Comparison of ENCODE assay signal across 32 mouse cellular contexts in the genomic region with DNA sequence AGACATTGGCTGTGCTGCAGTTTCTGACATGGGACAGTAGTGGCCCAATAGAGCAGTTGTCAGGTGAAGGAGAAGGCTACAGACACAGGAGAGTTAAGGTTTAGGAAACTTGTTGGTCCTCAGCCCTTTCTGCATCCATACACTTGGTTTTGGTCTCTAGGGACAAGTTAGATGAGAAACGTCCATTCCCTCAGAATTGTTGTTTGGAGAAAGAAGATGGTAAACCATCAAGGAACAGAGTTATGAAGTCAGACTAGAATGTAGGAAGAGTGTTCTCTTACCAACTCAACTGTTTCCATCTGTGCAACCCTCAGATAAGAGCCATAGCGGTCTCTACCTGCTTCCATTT. TPM values are rescaled to one million over a fixed set of nuclear protein-coding genes. Genes with fewer than 3 reads are reported as not detected.
A peak's percentile ranks its signal among the peaks of the same experiment; 100 is the strongest.
DNase-seq lines count a peak whose midpoint lies in the region; ATAC-seq and TF ChIP-seq lines count a peak whose summit lies in the region.
"Had no signal": no experiment of that assay in that cellular context is flagged by ENCODE, and none has a peak within 500 bp of the region (broad histone marks: within the 10 kb centered on the region; RNA-seq: fewer than 3 reads in every experiment).

No protein-coding gene starts in this region.

- peak; percentile 47 for DNase-seq in hindbrain, embryonic 11.5 days (ENCODE audit: low spot score)
- DNase-seq in hindbrain, postnatal 0 days (ENCODE audit: low spot score): no peak
- DNase-seq in midbrain, embryonic 11.5 days (ENCODE audit: low spot score, missing footprints): peak; percentile 94
- no peak for DNase-seq in limb, embryonic 10.5 days (ENCODE audit: low spot score)
- peak; percentile 14 for DNase-seq in mesoderm, embryonic 11.5 days (ENCODE audit: low read depth, low spot score)
- no peak for DNase-seq in adrenal gland, postnatal 14 days
- DNase-seq in kidney, adult 8-10 months: no peak
- DNase-seq: adrenal gland, postnatal 36 days; cerebellum, adult 11-12 months; cerebellum, postnatal 10 days; gastrocnemius, postnatal 14 days; heart, adult 11 months; heart, postnatal 36 days; kidney, adult 9 months; kidney, postnatal 14 days; right cerebral cortex, postnatal 4 days; thymus, postnatal 14 days had no signal

- H3K36me3 ChIP-seq in hindbrain, embryonic 11.5 days (ENCODE audit: control insufficient read depth, insufficient read depth, low read length): no peaks in the 10 kb centered on the region
- H3K36me3 ChIP-seq in hindbrain, postnatal 0 days (ENCODE audit: insufficient read depth, low read length): no peaks in the 10 kb centered on the region
- H3K36me3 ChIP-seq in midbrain, embryonic 11.5 days (ENCODE audit: control insufficient read depth, insufficient read depth, low read length): no peaks in the 10 kb centered on the region
- no peaks in the 10 kb centered on the region for H3K36me3 ChIP-seq in midbrain, embryonic 13.5 days
- H3K36me3 ChIP-seq in limb, embryonic 10.5 days: peaks cover 27% of the 10 kb centered on the region; the same call in 1 of the 2 replicates
- H3K36me3 ChIP-seq: embryonic facial prominence, embryonic 15.5 days; forebrain, embryonic 15.5 days; heart, embryonic 15.5 days; midbrain, embryonic 15.5 days; neural tube, embryonic 12.5 days had no signal

- ATAC-seq in hindbrain, embryonic 11.5 days (ENCODE audit: low FRiP score): no peak
- ATAC-seq in hindbrain, postnatal 0 days: no peak
- ATAC-seq in midbrain, embryonic 11.5 days (ENCODE audit: low FRiP score): no peak
- ATAC-seq in midbrain, embryonic 13.5 days: no peak
- ATAC-seq: forebrain, embryonic 15.5 days; midbrain, embryonic 15.5 days had no signal

- no peaks in the 10 kb centered on the region for H3K9me3 ChIP-seq in hindbrain, embryonic 11.5 days (ENCODE audit: control insufficient read depth, low read length)
- no peaks in the 10 kb centered on the region for H3K9me3 ChIP-seq in hindbrain, postnatal 0 days (ENCODE audit: low read length)
- no peaks in the 10 kb centered on the region for H3K9me3 ChIP-seq in midbrain, embryonic 11.5 days (ENCODE audit: control insufficient read depth, low read length)
- H3K9me3 ChIP-seq in midbrain, embryonic 13.5 days: no peaks in the 10 kb centered on the region
- no peaks in the 10 kb centered on the region for H3K9me3 ChIP-seq in limb, embryonic 10.5 days (replicated peaks)
- H3K9me3 ChIP-seq: embryonic facial prominence, embryonic 15.5 days; forebrain, embryonic 15.5 days; heart, embryonic 15.5 days; midbrain, embryonic 15.5 days; neural tube, embryonic 12.5 days had no signal

- peaks cover 82% of the 10 kb centered on the region for H3K27me3 ChIP-seq in hindbrain, embryonic 11.5 days (ENCODE audit: control insufficient read depth, insufficient read depth, low read length)
- H3K27me3 ChIP-seq in hindbrain, postnatal 0 days (ENCODE audit: insufficient read depth, low read length): peaks cover 78% of the 10 kb centered on the region
- H3K27me3 ChIP-seq in midbrain, embryonic 11.5 days (ENCODE audit: control insufficient read depth, insufficient read depth, low read length): peaks cover 93% of the 10 kb centered on the region
- H3K27me3 ChIP-seq in midbrain, embryonic 13.5 days: peaks cover 93% of the 10 kb centered on the region
- peaks cover 99% of the 10 kb centered on the region for H3K27me3 ChIP-seq in limb, embryonic 10.5 days (ENCODE audit: low read depth, poor library complexity, severe bottlenecking)

- no peak for TF ChIP-seq CTCF in hindbrain, postnatal 0 days (IDR thresholded peaks at IDR 0.05; ENCODE audit: low read depth)

- no peak overlapping the region for H3K4me2 ChIP-seq in hindbrain, embryonic 11.5 days (replicated peaks; ENCODE audit: low read depth, low read length)
- no peak overlapping the region for H3K4me2 ChIP-seq in hindbrain, postnatal 0 days (ENCODE audit: low read depth, low read length)
- no peak overlapping the region for H3K4me2 ChIP-seq in midbrain, embryonic 11.5 days
- H3K4me2 ChIP-seq in midbrain, embryonic 13.5 days (replicated peaks): no peak overlapping the region
- H3K4me2 ChIP-seq: embryonic facial prominence, embryonic 15.5 days; forebrain, embryonic 15.5 days; heart, embryonic 15.5 days; hindbrain, embryonic 14.5 days; midbrain, embryonic 15.5 days; neural tube, embryonic 12.5 days had no signal

- H3K4me1 ChIP-seq in hindbrain, embryonic 11.5 days (replicated peaks; ENCODE audit: control insufficient read depth, insufficient read depth, low read length): peaks cover 10% of the 10 kb centered on the region
- no peaks in the 10 kb centered on the region for H3K4me1 ChIP-seq in hindbrain, postnatal 0 days (ENCODE audit: insufficient read depth, low read length)
- peaks cover 18% of the 10 kb centered on the region for H3K4me1 ChIP-seq in midbrain, embryonic 11.5 days (ENCODE audit: control insufficient read depth, insufficient read depth, low read length)
- H3K4me1 ChIP-seq in midbrain, embryonic 13.5 days (replicated peaks): peaks cover 20% of the 10 kb centered on the region
- H3K4me1 ChIP-seq in limb, embryonic 10.5 days: peaks cover 86% of the 10 kb centered on the region

- WGBS in hindbrain, embryonic 11.5 days: 0% methylated on average over 2 of the region's 2 CpGs
- 10% methylated on average over 2 of the region's 2 CpGs for WGBS in hindbrain, postnatal 0 days
- 4% methylated on average over 2 of the region's 2 CpGs for WGBS in midbrain, embryonic 11.5 days
- WGBS in midbrain, embryonic 13.5 days: 5% methylated on average over 2 of the region's 2 CpGs
- WGBS in limb, embryonic 10.5 days: 9% methylated on average over 2 of the region's 2 CpGs

- no peak overlapping the region for H3K4me3 ChIP-seq in hindbrain, embryonic 11.5 days (ENCODE audit: low read depth, low read length)
- no peak overlapping the region for H3K4me3 ChIP-seq in hindbrain, postnatal 0 days (ENCODE audit: low read length)
- H3K4me3 ChIP-seq in midbrain, embryonic 11.5 days (ENCODE audit: low read depth, low read length): no peak overlapping the region
- H3K4me3 ChIP-seq in midbrain, embryonic 13.5 days (replicated peaks): no peak overlapping the region
- peak overlapping the region; percentile 63 for H3K4me3 ChIP-seq in limb, embryonic 10.5 days
- H3K4me3 ChIP-seq: embryonic facial prominence, embryonic 15.5 days; forebrain, embryonic 15.5 days; layer of hippocampus, adult 2 months; midbrain, embryonic 15.5 days had no signal

- no peak overlapping the region for H3K27ac ChIP-seq in hindbrain, embryonic 11.5 days (ENCODE audit: low read depth, low read length)
- no peak overlapping the region for H3K27ac ChIP-seq in hindbrain, postnatal 0 days
- H3K27ac ChIP-seq in midbrain, embryonic 11.5 days (ENCODE audit: low read depth, low read length): no peak overlapping the region
- H3K27ac ChIP-seq in midbrain, embryonic 13.5 days: no peak overlapping the region
- H3K27ac ChIP-seq in limb, embryonic 10.5 days: peak overlapping the region; percentile 97
- H3K27ac ChIP-seq: embryonic facial prominence, embryonic 15.5 days; forebrain, embryonic 15.5 days; heart, embryonic 15.5 days; hindbrain, embryonic 14.5 days; layer of hippocampus, adult 2 months; midbrain, embryonic 15.5 days; neural tube, embryonic 12.5 days had no signal

- no peak overlapping the region for H3K9ac ChIP-seq in hindbrain, embryonic 11.5 days (ENCODE audit: low read depth, low read length)
- no peak overlapping the region for H3K9ac ChIP-seq in hindbrain, postnatal 0 days (replicated peaks; ENCODE audit: low read length)
- H3K9ac ChIP-seq in midbrain, embryonic 11.5 days (ENCODE audit: low read length): no peak overlapping the region
- no peak overlapping the region for H3K9ac ChIP-seq in midbrain, embryonic 13.5 days (replicated peaks)
- H3K9ac ChIP-seq: embryonic facial prominence, embryonic 15.5 days; forebrain, embryonic 15.5 days; heart, embryonic 15.5 days; hindbrain, embryonic 14.5 days; midbrain, embryonic 15.5 days; neural tube, embryonic 12.5 days had no signal

RNA-seq across cellular contexts. Expression of a gene that starts 5.4 kb away (rescaled TPM):
- 0.08 and 0.13 TPM in 2 replicates for polyA plus RNA-seq in hindbrain, embryonic 11.5 days (2014; fragmentation: Nextera tagmentation; extraction: Ambion mirVana)
- 0.18 and 0.47 TPM in 2 replicates for total RNA-seq in hindbrain, postnatal 0 days (2014; rRNA removed)
- 0.20 and 0.23 TPM in 2 replicates for polyA plus RNA-seq in hindbrain, postnatal 0 days (2015; fragmentation: Nextera tagmentation; extraction: Ambion mirVana)
- 0.04 and 0.19 TPM in 2 replicates for polyA plus RNA-seq in midbrain, embryonic 11.5 days (2014; fragmentation: Nextera tagmentation; extraction: Ambion mirVana)
- 0.20 and 0.26 TPM in 2 replicates for polyA plus RNA-seq in midbrain, embryonic 13.5 days (2015; fragmentation: Nextera tagmentation; extraction: Ambion mirVana)
- 23.5 and 49.0 TPM in 2 replicates for polyA plus RNA-seq in limb, embryonic 10.5 days (2016; fragmentation: Nextera tagmentation; extraction: Ambion mirVana)
- total RNA-seq in adrenal gland, postnatal 14 days (2021): not detected in 2 replicates
- total RNA-seq: adrenal gland, postnatal 36 days; heart, postnatal 36 days; liver, adult 2 months; megakaryocyte, adult 5-6 weeks had no signal
- polyA plus RNA-seq: intestine, embryonic 14.5 days; liver, embryonic 16.5 days; stomach, embryonic 14.5 days had no signal

RNA-seq across cellular contexts. Expression of a gene that starts 41.5 kb away (rescaled TPM):
- polyA plus RNA-seq in hindbrain, embryonic 11.5 days (2014; fragmentation: Nextera tagmentation; extraction: Ambion mirVana): not detected in 2 replicates
- not detected in 2 replicates for total RNA-seq in hindbrain, postnatal 0 days (2014; rRNA removed)
- not detected in 2 replicates for polyA plus RNA-seq in hindbrain, postnatal 0 days (2015; fragmentation: Nextera tagmentation; extraction: Ambion mirVana)
- not detected in 2 replicates for polyA plus RNA-seq in midbrain, embryonic 11.5 days (2014; fragmentation: Nextera tagmentation; extraction: Ambion mirVana)
- polyA plus RNA-seq in midbrain, embryonic 13.5 days (2015; fragmentation: Nextera tagmentation; extraction: Ambion mirVana): not detected in 2 replicates
- polyA plus RNA-seq in limb, embryonic 10.5 days (2016; fragmentation: Nextera tagmentation; extraction: Ambion mirVana): not detected in 2 replicates
- not detected in 2 replicates for total RNA-seq in adrenal gland, postnatal 14 days (2021)
- total RNA-seq: adrenal gland, postnatal 36 days; gastrocnemius, postnatal 14 days; heart, postnatal 36 days; layer of hippocampus, adult 2 months; layer of hippocampus, postnatal 25 days; left cerebral cortex, postnatal 10 days; liver, adult 2 months; megakaryocyte, adult 5-6 weeks had no signal
- polyA plus RNA-seq: forebrain, embryonic 15.5 days; heart, embryonic 15.5 days; hindbrain, embryonic 14.5 days; intestine, embryonic 14.5 days; liver, adult 2 months; liver, embryonic 16.5 days; midbrain, embryonic 15.5 days; neural tube, embryonic 12.5 days; stomach, embryonic 14.5 days had no signal

RNA-seq across cellular contexts. Expression of a gene that starts 59.3 kb away (rescaled TPM):
- 2.3 and 3.7 TPM in 2 replicates for polyA plus RNA-seq in hindbrain, embryonic 11.5 days (2014; fragmentation: Nextera tagmentation; extraction: Ambion mirVana)
- total RNA-seq in hindbrain, postnatal 0 days (2014; rRNA removed): 3.6 and 7.9 TPM in 2 replicates
- 0.70 and 0.86 TPM in 2 replicates for polyA plus RNA-seq in hindbrain, postnatal 0 days (2015; fragmentation: Nextera tagmentation; extraction: Ambion mirVana)
- 0.32 and 0.79 TPM in 2 replicates for polyA plus RNA-seq in midbrain, embryonic 11.5 days (2014; fragmentation: Nextera tagmentation; extraction: Ambion mirVana)
- polyA plus RNA-seq in midbrain, embryonic 13.5 days (2015; fragmentation: Nextera tagmentation; extraction: Ambion mirVana): 0.44 and 0.57 TPM in 2 replicates
- polyA plus RNA-seq in limb, embryonic 10.5 days (2016; fragmentation: Nextera tagmentation; extraction: Ambion mirVana): 4.0 and 5.3 TPM in 2 replicates
- total RNA-seq in adrenal gland, postnatal 14 days (2021): 26.3 and 28.3 TPM in 2 replicates

Comparison
In these comparisons a context has a peak if more than half of its experiments do, and no peak if none do; other contexts are left out.
1. DNase-seq: peak in hindbrain, embryonic 11.5 days (single experiment), midbrain, embryonic 11.5 days (single experiment) and mesoderm, embryonic 11.5 days (single experiment); none in hindbrain, postnatal 0 days (single experiment), limb, embryonic 10.5 days (single experiment), adrenal gland, postnatal 14 days (single experiment) and kidney, adult 8-10 months (0 of 2).
2. RNA of a gene that starts 5.4 kb away (polyA plus RNA-seq): 23.5 to 49.0 TPM in limb, embryonic 10.5 days; 0.20 to 0.26 TPM in midbrain, embryonic 13.5 days, 0.20 to 0.23 TPM in hindbrain, postnatal 0 days, 0.08 to 0.13 TPM in hindbrain, embryonic 11.5 days and 0.04 to 0.19 TPM in midbrain, embryonic 11.5 days; every median in the first group is over 10 times any median in the second.